Mouse (Mus musculus) C2C12 (cell line): ENCODE measurements around the gene Kptn.

Experiments
- CTCF ChIP-seq: IDR thresholded peaks from one replicate; pipeline ENCODE4 v1.5.1; 2011; ENCODE audit not compliant: control insufficient read depth, insufficient read depth, insufficient read length
- MAX ChIP-seq: IDR thresholded peaks from one replicate; pipeline ENCODE4 v1.6.1; 2011; ENCODE audit warnings: mild to moderate bottlenecking, control low read depth
- MYOD1 ChIP-seq: IDR thresholded peaks from one replicate; pipeline ENCODE4 v1.6.1; 2011; ENCODE audit warnings: low read depth; ENCODE audit not compliant: control insufficient read depth, insufficient read length
- USF1 ChIP-seq: IDR thresholded peaks from one replicate; pipeline ENCODE4 v1.6.1; 2011; ENCODE audit warnings: low read depth, mild to moderate bottlenecking, control low read depth, moderate library complexity

- no peak for TF ChIP-seq CTCF
- TF ChIP-seq USF1: no peak
- no peak for TF ChIP-seq MAX
- no peak for TF ChIP-seq MYOD1
These were observed 53.0 kb downstream of the Kptn start for GRCm38 (mm10) chr7:16172586-16173140.
